Mouse (Mus musculus) embryonic facial prominence, embryonic 11.5 days (tissue): ENCODE measurements around the gene Unc5c. TPM values are rescaled to one million over a fixed set of nuclear protein-coding genes. Genes with fewer than 3 reads are reported as not detected.

Experiments
- ATAC-seq: fragments of 200-750 bp; cut with Nextera tagmentation; replicated peaks from 2 replicates; pipeline ENCODE4 v1.8.0; 2017; ENCODE audit warnings: low read depth; ENCODE audit not compliant: insufficient number of reproducible peaks, low FRiP score, low TSS enrichment
- DNase-seq: peaks from one replicate; pipeline ENCODE4 v3.0.0-alpha.2; 2015; ENCODE audit warnings: low spot score
- H3K27ac ChIP-seq: fragments of 300-500 bp; sonication (generic); replicated peaks from 2 replicates; pipeline ENCODE4 v1.5.1; 2014; ENCODE audit warnings: mild to moderate bottlenecking, low read depth, low read length, control low read depth
- H3K27me3 ChIP-seq: fragments of 300-500 bp; sonication (generic); 2 replicates; pipeline ENCODE4 v1.6.1; 2014; ENCODE audit warnings: mild to moderate bottlenecking, low read length, moderate library complexity, mixed read lengths; ENCODE audit not compliant: control insufficient read depth, insufficient read depth
- H3K36me3 ChIP-seq: fragments of 300-500 bp; sonication (generic); replicated peaks from 2 replicates; pipeline ENCODE4 v1.6.1; 2014; ENCODE audit warnings: low read depth, mild to moderate bottlenecking, low read length, moderate library complexity, mixed read lengths; ENCODE audit not compliant: control insufficient read depth, insufficient read depth
- H3K4me1 ChIP-seq: fragments of 300-500 bp; sonication (generic); 2 replicates; pipeline ENCODE4 v1.6.1; 2014; ENCODE audit warnings: low read length, mixed read lengths; ENCODE audit not compliant: control insufficient read depth, insufficient read depth
- H3K4me2 ChIP-seq: fragments of 300-500 bp; sonication (generic); 2 replicates; pipeline ENCODE4 v1.6.1; 2014; ENCODE audit warnings: low read depth, mild to moderate bottlenecking, control low read depth, low read length, moderate library complexity
- H3K4me3 ChIP-seq: fragments of 300-500 bp; sonication (generic); 2 replicates; pipeline ENCODE4 v1.5.1; 2014; ENCODE audit warnings: low read depth, low read length, control low read depth
- H3K9ac ChIP-seq: fragments of 300-500 bp; sonication (generic); replicated peaks from 2 replicates; pipeline ENCODE4 v1.6.1; 2014; ENCODE audit warnings: mild to moderate bottlenecking, control low read depth, low read length
- H3K9me3 ChIP-seq: fragments of 300-500 bp; sonication (generic); replicated peaks from 2 replicates; pipeline ENCODE4 v1.6.1; 2016; ENCODE audit warnings: mild to moderate bottlenecking, low read length, inconsistent platforms, mixed read lengths; ENCODE audit not compliant: control insufficient read depth
- WGBS: fragments of 180-500 bp; shearing (Covaris S2); extraction: QIAGEN DNeasy Blood & Tissue Kit; methylation state at CpG from one replicate; pipeline ENCODE4 v1.1.7; 2014; 5-methylcytosine and 5-hydroxymethylcytosine counted together
- polyA plus RNA-seq: library from polyadenylated mRNA; unstranded; fragments of >200 nt; fragmentation: Nextera tagmentation; extraction: Ambion mirVana; gene quantifications from 2 replicates; pipeline ENCODE4 v1.2.1, GENCODE M21; 2014

Unc5c gene
- polyA plus RNA-seq, 1 experiment from 2014 or later: 10.0 TPM

- Histone ChIP-seq H3K27ac (no peak overlapping the region), H3K9ac (no peak overlapping the region), H3K9me3 (no peaks in the 10 kb centered on the region), H3K36me3 (no peaks in the 10 kb centered on the region), H3K27me3 (no peaks in the 10 kb centered on the region), H3K4me2 (no peak overlapping the region), H3K4me3 (no peak overlapping the region), H3K4me1 (no peaks in the 10 kb centered on the region)
- no peak for ATAC-seq
- 94% methylated on average over 5 of the region's 5 CpGs for WGBS
- DNase-seq: no peak
Measured at GRCm38 (mm10) chr3:141884190-141884589, 419.2 kb downstream of the Unc5c start.
